Mouse (Mus musculus) E14TG2a.4 (cell line): ENCODE results near the gene Slc35c2.

Source experiments
- CTCF ChIP-seq: conservative IDR thresholded peaks from 2 replicates; pipeline ENCODE4 v1.5.1; 2014; ENCODE audit warnings: low read length
- POU5F1 ChIP-seq: IDR thresholded peaks from 2 replicates; pipeline ENCODE4 v1.6.1; 2014; ENCODE audit warnings: low read length, borderline replicate concordance

DNA sequence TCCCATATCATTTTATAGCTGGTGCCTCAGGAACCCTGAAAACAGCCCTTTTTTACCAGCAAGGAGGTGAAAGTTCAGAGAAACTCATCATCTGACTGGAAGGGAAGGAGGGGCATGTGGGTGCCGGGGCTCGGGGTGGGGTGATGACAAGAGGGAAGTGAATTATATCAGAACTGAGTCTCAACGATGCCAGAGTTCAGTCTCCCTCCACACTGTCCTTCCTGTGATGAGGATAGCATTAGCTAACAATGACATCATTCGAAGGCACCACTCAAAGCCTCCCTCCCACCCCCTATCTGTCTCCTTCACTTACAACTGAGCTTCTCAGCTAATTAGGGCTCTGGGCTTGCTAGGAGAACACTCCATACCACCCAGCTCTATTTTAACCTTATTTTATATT lies 31.8 kb upstream of the Slc35c2 start:
- TF ChIP-seq CTCF: no peak
- TF ChIP-seq POU5F1: no peak
